Mouse (Mus musculus) erythroid progenitor cell, adult 5-6 weeks (primary cell): ENCODE results near the gene Tuba1a. TPM values are rescaled to one million over a fixed set of nuclear protein-coding genes. Genes with fewer than 3 reads are reported as not detected.

ENCODE experiments used
- ATAC-seq: replicated peaks from 2 replicates; pipeline ENCODE4 v1.8.0; 2016; ENCODE audit warnings: moderate number of reproducible peaks, mild to moderate bottlenecking, moderate TSS enrichment, inconsistent platforms; ENCODE audit not compliant: poor library complexity, low FRiP score, severe bottlenecking
- total RNA-seq, 2 experiments: library from RNA; stranded (forward) in 1 of 2; stranded (reverse) in 1 of 2; fragments of 150-400 nt in 1 of 2; fragments of 186-747, 209-891 nt in 1 of 2; gene quantifications; 2 replicates each; pipeline versions ENCODE4 v1.2.3 to v1.2.4; 2015 to 2017; ENCODE audit warnings: low replicate concordance in 2 of 2

Gene Tuba1a
- 6.5 and 38.1 TPM in 2 replicates for total RNA-seq (2015; ENCODE audit: low replicate concordance)
- total RNA-seq (2017; ENCODE audit: low replicate concordance), result 5.9 and 9.6 TPM in 2 replicates

DNA sequence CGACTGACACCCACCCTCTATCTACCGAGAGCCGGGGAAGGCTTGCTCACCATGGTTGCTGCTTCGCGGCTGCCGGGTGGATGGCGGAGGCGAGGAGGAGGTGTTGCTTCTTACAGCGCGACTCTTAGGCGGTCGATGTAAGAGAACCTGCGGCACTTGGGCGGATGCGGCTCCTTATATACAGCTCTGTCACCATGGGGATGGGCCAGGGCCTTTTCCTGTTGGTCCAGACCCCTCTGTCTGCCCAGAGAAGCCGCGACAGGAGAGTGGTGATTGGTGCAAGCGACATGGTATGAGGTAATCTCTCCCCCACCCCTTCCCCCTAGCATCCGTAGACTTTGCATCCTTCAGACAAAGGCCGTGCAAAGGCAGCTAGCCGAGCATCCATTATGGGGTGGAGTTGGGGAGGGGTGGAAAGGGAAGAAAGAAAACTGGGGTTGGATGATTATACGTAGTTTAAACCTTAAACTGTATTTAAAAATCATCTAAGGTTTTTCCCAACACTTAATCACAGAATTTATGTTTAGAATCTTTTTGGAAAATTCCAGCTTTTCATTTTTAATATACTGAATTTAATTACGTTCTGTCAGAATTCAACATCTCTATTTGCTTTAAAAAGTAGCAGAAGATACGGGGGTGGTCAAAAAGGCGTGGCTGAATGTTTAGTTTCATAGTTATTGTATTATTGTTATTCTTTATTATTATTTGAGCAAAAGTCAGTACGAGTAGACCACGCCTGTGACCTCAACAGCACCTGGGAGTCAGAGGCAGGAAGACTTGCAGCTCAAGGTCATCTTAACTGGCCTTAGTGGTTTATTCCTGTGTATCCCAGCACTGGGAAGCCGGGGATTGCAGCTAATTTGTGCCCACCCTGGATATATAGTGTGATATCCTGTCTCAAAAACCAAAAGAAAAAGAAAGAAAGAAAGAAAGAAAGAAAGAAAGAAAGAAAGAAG, at the start of gene Tuba1a, which contains the start of gene Gm49450:
Tuba1a (minus strand) TSS at position 303 of the 956 bp plus-strand sequence.
Gm49450 (minus strand) TSS at position 151 of the 956 bp plus-strand sequence.
- peak; percentile 77 for ATAC-seq

DNA sequence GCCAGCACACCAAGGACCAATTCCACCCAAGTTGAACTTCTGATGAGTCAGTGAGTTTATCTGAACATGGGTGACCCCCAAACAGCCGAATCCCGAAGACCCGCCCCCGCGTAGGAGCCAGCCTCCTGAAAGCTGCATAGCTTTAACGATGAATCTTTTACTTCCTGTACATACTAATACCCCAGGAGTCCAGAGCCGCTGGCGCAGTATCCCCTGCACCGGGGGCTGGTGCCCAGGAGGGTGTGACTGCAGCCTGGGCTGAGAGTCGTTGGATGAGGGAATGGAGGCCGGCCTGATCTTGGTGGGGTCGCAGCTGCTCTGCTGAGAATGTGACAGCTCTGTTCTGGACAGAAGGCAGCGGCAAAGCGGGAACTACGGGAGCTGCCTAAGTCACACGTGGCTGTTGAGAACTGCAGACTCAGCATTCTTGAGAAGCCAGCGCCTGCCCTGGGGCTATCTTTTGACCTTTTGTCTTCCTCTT, 48.0 kb upstream of the Tuba1a start:
- ATAC-seq, result no peak

DNA sequence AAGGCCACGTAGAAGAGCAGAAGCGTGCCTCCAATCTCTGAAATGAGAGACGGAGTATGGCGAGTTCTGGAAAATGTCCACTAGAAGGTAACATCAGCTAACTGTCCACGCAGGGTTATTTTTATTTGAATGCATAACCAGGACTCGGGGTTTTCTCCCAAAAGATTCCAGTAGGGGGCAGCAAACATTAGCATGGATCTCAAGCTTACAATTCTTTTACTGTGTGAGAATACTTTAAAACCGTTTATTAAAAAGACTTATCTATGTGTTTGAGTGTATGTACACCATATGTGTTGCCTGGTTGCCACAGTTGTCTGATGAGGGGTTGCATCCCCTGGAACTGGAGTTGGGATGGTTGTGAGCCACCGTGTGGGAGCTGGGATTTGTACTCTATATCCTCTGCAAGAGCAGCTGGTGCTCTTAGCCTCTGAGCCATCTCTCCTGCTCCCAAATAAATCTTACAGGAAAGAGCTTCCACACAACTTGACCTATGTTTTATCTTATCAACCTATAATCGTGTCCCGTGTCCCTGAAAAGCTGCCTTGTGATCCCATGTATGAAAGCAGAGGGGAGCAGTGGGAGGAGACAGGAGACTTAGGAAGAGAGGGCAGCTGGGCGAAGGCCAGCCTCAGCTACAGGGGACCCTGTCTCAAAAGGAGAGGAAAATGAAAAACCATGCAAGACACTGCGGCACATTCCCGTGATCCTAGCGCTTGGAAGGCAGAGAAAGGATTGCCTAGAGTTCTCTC, 47.2 kb upstream of the Tuba1a start:
- ATAC-seq, result peak; percentile 64; the same call in 1 of the 2 replicates

DNA sequence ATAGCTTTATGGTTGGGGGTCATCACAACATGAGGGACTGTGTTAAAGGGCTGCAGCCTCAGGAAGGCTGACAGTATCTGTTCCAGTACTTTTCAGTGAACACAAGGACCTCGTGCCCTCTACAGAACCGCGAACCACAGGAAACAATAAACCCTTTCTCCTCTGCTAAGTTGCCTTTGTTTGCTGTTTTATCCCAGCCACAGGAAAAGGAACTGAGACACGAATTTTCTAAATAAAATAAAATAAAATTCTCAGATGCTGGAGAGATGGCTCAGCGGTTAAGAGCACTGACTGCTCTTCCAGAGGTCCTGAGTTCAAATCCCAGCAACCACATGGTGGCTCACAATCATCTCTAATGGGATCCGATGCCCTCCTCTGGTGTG, 45.3 kb upstream of the Tuba1a start:
- no peak for ATAC-seq

DNA sequence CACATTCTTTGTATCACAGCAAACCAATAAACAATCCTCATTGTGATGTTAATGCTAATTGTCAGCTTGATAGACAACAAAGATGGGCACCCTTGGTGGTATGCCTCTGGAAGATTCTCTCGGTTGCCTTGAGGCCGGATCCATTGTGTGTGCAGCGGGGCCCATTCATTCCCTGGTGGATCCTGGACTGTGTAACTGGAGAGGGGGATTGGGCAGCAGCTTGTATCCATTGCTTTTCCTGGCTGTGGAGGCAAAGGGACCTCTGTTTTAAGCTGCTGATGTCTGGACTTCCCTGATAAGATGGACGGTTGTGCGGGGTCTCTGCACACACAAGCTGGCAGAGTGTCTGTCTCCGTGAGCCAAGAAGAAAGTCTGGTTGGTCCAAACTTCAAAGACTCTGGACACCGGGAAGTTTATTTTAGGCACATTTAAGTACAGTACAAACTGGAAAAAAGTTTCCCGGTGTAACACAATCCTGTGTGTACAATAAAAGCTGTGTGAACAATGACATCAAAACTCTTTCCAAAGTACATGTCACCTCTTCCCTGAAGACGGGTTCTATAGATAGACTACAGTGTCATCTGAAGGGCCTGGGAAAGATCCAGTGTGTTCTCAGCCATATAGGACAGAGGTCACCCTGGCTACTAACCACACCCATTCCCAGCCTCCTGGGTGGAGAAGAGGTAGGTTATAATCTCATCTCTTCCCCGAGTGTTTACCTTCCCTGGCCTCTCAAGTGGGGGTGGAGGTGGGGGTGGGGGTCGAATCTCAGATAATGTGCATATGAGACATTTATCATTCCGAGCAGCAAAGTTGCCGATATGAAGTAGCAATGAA, 44.7 kb upstream of the Tuba1a start:
- no peak for ATAC-seq

DNA sequence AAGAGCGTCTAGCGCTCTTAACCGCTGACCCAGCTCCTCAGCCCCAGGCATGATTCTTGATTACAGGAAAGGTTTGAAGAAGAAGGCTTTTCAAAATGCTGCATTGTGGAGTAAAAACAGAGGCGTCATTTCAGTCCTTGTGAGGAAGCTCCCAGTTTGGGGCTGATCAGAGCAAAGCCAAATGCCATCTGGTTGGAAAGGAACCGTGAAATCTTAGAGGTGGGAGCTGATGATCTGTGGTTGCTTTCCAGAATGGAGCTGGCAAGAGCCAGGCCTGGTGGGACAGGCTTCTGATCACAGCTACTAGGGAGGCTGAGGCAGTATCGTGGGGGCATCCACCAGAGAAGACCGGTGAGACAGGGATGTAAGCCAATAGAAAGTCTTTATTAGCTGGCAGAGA, 43.3 kb upstream of the Tuba1a start:
- no peak for ATAC-seq

DNA sequence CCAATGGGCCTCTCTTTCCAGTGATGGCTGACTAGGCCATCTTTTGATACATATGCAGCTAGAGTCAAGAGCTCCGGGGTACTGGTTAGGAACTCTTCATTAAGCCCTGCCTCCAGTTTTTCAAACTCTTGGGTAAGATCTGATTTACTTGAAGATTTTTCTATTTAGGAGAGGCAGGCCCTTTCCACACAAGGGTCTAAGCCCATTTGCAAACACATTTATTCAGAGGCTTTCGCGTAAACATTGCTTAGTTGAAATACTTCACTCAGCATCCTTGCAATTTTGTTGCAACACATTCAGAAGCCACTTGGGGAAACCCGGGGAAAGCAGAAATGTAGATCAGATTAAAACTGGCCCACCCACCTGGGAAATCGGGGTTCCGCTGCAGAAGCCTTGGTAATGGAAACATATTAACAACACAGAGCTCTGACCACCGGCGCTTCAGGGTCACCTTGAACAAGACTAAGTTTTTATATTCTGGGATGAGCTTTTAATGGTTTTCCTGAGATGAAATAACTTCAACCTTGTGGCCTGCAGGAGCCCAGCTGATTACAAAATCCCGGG, 41.5 kb upstream of the Tuba1a start:
- no peak for ATAC-seq

DNA sequence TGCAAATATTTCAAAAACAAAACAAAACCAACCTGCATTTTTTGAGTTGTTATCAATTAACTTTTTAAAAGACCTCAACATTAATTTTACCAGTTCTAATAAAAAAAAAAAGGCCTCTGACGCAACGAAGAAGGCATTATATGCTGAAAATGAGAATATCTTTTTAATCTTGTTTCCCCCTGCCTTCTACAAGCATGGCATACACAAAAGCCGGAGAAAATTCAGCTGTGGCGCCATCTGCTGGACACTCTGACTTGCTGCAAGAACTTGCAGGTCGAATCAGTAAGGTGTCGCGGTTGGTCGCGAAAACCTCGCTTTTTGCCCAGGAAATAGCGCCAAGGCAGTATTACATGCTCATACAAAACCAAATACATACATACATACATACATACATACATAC, 40.4 kb upstream of the Tuba1a start:
- ATAC-seq, result peak; percentile 78

DNA sequence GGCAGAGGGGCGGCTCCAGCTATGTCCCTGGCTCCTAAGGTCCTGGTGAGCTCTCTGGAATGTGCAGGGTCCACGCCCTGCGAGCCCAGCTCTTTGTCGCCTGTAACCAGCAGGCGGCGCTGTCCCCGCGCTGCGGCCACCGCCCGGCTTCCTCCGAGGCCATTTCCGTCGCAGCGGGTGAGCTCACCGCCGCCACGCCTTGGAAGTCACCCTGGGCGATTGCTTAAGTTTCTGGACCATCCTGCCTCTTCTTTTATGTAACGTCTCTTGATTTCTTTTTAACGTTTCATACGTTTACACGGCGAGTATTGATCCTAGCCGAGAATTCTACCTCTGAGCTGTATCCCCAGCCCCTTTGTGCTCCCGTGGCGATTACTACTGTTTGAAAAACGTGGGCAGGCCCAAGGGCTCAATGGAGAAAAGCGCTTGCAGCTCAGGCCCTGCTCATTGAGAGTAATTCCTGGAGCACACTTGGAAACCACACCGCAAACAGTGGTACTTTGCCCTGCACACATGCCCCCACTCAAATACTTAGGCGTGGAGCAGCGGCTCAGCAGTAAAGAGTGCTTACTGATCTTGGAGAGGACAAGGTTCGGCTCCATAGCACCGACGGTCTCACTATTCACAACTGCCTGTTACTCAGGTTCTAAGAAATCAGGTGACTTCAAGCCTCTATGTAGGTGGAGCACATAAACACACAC, 39.7 kb upstream of the Tuba1a start:
- ATAC-seq, result peak; percentile 94

DNA sequence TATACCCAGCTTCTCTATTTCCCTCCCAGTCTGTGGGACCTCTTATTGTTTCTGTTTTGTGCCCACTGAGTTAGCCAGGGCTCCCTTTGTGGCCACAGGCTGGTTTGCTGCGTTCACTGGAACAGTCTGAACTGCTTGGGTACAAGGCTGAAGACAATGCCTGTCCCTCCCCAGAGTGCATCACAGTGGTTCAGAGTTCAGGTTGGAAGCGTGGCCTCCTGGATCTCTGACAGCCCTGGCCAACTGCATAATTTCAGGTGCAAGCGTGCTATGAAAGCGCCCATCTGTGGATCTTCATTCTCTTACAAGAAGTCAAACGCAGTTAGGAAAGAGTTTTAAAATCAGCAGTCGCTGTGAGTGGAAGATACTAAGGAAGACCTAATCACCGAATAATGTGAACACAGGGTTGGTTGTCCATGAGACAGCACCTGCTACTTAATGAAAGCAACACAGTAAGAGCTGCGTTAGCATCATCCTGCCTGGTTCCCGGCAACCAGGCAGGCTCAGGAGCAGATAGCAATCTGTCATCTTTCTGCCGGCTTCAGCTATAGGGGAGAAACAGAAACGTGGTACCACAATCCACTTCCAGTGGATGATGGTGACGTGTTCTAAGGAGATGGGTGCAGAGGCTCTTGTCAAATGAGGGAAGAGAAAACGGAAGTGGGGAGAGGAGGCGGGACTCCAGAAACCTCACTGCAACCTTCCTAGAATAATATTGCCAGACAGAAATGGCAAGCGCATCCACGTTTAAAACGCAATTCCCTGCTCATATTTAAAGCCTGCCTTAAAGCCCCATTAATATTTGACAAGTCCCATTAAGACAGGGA, 38.8 kb upstream of the Tuba1a start:
- ATAC-seq, result 0 out of 2 replicates have a peak, but pooled peaks have one; percentile 17

DNA sequence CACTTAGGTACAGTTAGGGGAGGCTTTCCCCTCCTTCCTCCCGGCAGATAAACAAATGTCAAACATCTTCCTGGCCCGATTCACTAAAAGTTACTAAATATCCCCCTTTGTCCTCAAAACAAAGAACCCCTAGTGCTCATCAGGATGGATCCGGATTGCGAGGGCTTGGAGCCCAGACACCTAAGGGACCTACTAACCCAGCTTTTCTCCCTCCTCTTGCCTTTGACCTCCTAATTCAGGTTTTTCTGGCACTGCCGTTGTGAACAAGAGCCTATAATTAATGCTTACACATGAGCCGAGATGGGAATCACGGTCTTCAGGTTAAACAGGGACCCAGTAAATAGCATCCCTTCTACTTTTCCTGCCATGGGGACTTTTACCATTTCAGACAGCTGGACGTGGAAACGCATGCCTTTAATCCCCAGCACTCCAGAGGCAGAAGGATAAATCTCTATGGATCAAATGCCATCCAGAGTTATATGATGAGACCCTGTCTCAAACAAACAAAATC, 38.1 kb upstream of the Tuba1a start:
- ATAC-seq, result no peak

DNA sequence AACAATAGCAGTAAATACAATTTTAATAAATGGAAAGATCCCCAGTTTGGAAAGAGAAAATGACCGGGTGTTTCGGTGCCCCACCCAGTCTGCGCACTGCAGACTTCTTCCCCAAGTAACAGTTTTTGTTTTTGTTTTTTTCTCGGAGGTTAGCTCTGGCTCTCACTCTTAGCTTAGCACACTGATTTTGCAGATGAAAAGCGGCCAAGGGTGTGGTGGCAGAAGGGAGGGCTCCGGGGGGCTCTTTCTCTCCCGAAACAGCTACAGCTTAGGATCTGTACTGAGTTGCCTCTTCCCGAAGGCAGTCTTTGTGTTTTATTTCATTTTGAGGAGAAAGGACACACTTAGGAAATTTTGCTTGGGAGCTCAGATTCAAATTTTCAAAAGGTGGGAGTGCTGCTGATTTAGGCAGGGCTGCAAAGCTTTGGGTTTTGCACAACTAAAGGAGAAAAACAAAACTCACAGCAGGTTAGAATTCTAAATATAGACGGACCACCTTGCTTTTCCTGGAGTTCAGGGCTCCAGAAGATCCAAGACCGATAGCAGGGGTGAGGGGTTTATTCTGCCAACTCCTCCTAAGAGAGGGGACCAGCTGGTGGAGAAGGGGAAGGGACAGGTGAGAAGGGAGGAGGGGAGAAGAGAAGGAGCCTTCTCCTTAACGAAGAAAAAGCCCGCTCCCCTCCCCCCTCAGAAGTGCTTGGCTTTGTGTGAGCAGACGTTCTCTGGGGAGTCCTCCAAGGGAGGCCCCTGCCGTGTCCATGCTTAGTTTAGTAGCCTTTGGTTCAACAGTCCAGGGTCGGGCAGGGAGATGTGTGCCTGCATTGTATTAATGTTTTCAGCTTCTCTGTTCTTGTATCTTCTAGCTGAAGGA, 37.4 kb upstream of the Tuba1a start:
- ATAC-seq, result no peak

DNA sequence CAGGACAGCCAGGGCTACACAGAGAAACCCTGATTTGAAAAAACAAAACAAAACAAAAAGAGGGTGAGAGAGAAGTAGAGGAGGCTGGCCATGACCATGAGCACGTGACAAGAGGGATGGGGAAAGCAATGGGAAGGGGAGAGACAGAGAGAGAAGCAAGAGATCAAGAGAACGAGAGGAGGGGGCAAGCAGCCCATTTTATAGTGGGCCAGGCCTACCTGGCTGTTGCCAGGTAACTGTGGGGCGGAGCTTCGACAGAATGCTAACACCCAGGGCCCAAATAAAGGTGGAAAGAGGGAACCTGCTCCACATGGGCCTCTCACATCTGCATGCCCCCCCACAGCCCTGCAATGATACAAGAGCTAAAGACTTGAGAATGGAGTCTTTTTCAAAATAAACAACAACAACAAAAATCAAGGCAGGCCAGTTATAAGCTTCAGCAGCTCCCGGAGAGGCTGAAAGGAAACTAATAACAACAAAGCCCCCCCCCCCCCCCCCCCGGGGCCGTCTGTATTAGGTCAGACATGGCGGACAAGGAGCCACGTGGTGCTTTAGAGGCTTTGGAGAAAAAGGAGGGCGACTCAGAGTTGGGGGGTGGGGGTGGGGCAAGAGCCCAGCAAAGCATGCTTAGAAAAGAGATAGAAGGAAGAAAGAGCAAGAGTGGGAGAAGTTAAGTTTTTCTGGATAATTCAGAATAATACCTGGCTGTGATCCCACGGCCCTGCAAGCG, 36.4 kb upstream of the Tuba1a start:
- ATAC-seq, result no peak

DNA sequence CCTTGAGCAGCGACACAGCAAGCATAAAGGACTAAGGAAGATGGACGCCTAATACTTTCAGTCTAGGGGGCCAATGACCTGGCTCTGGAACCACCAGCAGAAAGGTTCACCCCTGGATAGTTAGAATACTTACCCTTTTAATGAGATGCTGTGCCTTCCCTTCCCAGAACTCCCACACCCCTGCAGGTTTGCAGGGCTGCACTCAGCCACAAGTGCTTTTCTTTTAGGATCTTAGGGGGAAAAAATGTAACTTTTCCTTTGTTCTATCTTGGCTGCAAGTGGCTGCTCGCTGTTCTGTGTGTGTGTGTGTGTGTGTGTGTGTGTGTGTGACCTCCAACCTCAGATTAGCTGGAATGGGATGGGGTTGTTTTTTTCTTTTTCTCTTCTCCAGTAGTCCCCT, 35.3 kb upstream of the Tuba1a start:
- ATAC-seq, result no peak

DNA sequence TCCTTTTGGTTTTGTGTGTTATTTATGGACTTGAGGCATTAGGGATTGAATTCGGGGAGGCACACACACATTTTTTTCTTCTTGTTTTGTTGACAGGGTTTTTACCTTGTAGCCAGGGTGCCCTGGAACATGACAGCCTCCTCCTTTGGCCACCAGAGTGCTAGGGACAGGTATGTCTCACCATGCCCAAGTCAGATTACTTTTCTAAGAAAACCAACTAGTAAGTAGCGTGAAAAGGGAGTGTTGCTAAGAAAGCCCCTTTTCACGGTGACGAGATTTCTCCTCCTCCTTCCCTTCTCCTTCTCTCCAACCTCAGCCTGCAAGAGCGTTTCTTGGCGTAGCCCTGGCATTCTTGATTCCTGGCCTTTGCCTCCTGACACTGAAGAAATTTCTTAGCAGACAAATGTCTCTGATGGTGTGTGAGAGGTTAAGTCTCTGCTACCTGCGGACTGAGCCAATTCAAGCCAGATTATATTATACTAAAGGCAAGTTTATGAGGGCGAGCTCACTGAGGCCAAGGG, 34.2 kb upstream of the Tuba1a start:
- no peak for ATAC-seq

DNA sequence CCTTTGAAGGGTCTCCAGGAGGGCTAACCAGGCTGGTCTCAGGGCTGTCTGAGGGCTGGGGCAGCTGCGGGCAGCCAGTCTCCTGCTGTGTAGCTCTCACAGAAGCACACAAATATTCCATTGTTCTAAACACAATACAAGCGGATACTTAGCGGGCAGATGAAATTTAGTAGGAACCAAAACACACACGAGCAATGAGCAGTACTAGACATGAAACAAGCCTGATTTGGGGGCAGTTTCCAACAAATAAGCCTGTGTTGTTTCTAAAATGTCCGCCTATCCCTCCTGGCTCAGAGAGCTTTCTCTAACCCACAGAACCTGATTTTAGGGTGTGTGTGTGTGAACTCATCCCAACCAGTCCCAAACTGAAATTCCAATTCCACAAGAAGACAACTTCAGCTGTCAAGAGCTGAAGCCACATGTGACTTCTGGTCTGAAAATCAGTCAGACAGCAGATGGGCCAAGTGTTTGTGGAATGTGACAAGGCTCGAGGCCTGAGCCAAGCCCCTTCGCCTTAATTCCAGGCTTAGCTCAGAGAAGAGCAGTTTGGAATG, 33.7 kb upstream of the Tuba1a start:
- ATAC-seq, result no peak
